Mouse (Mus musculus): ENCODE measurements around the gene Bmi1.

Gene Bmi1

GRCm38 (mm10) chr2:18725880-18726279 lies 49.1 kb downstream of the Bmi1 start:
- DNase-seq (ENCODE audit: low spot score), result no peak

GRCm38 (mm10) chr2:18731718-18732117 lies 54.9 kb downstream of the Bmi1 start:
- DNase-seq (ENCODE audit: low spot score), result no peak

GRCm38 (mm10) chr2:18734394-18735127 lies 57.7 kb downstream of the Bmi1 start:
- DNase-seq (ENCODE audit: low spot score), result no peak

All from spleen, adult 12 weeks (tissue).